Mouse (Mus musculus): ENCODE results near the gene Olfr406. TPM values are rescaled to one million over a fixed set of nuclear protein-coding genes. Genes with fewer than 3 reads are reported as not detected.

Olfr406 gene
- polyA plus RNA-seq (2014; fragmentation: Nextera tagmentation; extraction: Ambion mirVana) = not detected in 2 replicates

DNA sequence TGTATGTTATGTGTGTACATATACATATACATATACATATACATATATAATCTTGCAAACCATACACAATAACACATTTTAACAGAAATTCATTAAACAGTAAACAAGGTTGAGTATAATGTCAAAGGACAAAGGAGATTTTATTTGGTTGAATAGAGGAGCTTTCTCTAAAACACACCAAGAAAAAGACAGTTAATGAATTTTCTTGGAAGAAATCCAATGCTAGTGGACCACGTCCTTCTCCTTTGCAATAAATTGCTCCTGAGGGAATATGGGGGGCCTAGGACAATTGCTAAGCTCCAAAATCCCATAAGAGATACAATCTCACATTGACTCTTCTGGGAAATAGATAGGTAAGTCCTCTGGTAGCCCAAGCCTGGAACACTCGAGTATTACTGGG is at the start of gene Olfr406:
TSS of gene Olfr406 (plus strand) at position 301 of the 400 bp plus-strand sequence.
- no peak within 1 kb of the TSS for H3K9ac ChIP-seq
- H3K27me3 ChIP-seq (ENCODE audit: insufficient read depth, low read length) = no peaks in the 10 kb centered on the region
- H3K36me3 ChIP-seq (ENCODE audit: insufficient read depth) = no peaks in the 10 kb centered on the region
- no peaks in the 10 kb centered on the region for H3K9me3 ChIP-seq (ENCODE audit: low read depth, low read length)
- no peak within 1 kb of the TSS for H3K4me3 ChIP-seq (ENCODE audit: low read depth, low read length)
- 43% methylated on average over 2 of the region's 2 CpGs for WGBS
- no peak for TF ChIP-seq CTCF (IDR thresholded peaks at IDR 0.05; ENCODE audit: low read depth)
- no peak within 1 kb of the TSS for H3K27ac ChIP-seq (ENCODE audit: low read depth)
- H3K4me2 ChIP-seq = no peak within 1 kb of the TSS
- H3K4me1 ChIP-seq (ENCODE audit: insufficient read depth) = no peaks in the 10 kb centered on the region
- ATAC-seq (ENCODE audit: insufficient read depth) (no peak), DNase-seq (no peak)

DNA sequence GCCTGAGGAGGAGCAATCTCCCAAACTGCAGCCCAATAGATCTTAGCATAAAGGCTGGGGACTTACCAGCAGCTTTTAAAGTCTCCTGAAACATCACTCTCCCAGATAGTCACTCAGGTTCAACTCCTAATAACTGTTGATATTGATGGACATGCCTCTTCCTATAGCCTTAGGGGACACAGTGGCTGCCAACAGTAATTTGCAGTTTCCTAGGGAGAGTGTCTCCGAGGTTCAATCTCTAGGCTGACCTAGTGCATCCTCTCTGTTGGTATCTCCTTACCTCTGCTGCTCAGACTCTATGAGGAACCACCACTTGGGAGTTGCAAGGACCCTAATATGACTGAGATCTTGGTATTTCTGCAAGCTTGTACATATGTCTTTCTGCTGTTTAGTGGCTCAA is 48.3 kb upstream of the Olfr406 start, which contains the start of gene Olfr43:
TSS of gene Olfr43 (minus strand) at position 101 of the 400 bp plus-strand sequence.
- WGBS = 18% methylated on average over 1 of the region's 1 CpGs
- H3K27me3 ChIP-seq (ENCODE audit: insufficient read depth, low read length) = no peaks in the 10 kb centered on the region
- no peaks in the 10 kb centered on the region for H3K36me3 ChIP-seq (ENCODE audit: insufficient read depth)
- H3K27ac ChIP-seq (ENCODE audit: low read depth) = no peak within 1 kb of the TSS
- no peak for TF ChIP-seq CTCF (IDR thresholded peaks at IDR 0.05; ENCODE audit: low read depth)
- no peaks in the 10 kb centered on the region for H3K4me1 ChIP-seq (ENCODE audit: insufficient read depth)
- H3K4me2 ChIP-seq = no peak within 1 kb of the TSS
- ATAC-seq (ENCODE audit: insufficient read depth) = no peak
- no peak within 1 kb of the TSS for H3K4me3 ChIP-seq (ENCODE audit: low read depth, low read length)
- H3K9me3 ChIP-seq (ENCODE audit: low read depth, low read length) = no peaks in the 10 kb centered on the region
- no peak for DNase-seq
- no peak within 1 kb of the TSS for H3K9ac ChIP-seq

DNA sequence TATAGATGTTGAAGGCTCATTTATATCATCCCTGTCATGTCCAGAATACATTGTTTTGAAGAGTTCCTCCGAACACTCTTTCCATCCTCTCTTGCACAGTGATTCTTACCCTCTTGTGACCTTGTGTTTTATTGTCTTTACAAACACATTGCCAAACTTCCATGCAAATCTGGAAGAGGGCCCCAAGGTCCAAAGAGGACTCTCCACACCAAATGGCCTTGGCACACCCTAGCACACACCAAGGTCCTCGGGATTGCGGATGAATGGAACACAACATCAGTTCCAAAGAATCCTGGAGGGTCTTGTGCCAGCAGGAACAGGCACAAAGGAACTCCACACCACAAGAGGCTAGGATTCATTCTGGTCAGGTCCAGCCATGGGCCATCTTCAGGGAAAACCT is 18.4 kb upstream of the Olfr406 start:
- Histone ChIP-seq H3K27me3 (ENCODE audit: insufficient read depth, low read length) (no peaks in the 10 kb centered on the region), H3K36me3 (ENCODE audit: insufficient read depth) (no peaks in the 10 kb centered on the region), H3K4me3 (ENCODE audit: low read depth, low read length) (no peak overlapping the region), H3K4me2 (no peak overlapping the region), H3K9me3 (ENCODE audit: low read depth, low read length) (no peaks in the 10 kb centered on the region), H3K9ac (no peak overlapping the region), H3K27ac (ENCODE audit: low read depth) (no peak overlapping the region), H3K4me1 (ENCODE audit: insufficient read depth) (no peaks in the 10 kb centered on the region)
- no peak for TF ChIP-seq CTCF (IDR thresholded peaks at IDR 0.05; ENCODE audit: low read depth)
- ATAC-seq (ENCODE audit: insufficient read depth) (no peak), DNase-seq (no peak)
- 85% methylated on average over 3 of the region's 3 CpGs for WGBS

DNA sequence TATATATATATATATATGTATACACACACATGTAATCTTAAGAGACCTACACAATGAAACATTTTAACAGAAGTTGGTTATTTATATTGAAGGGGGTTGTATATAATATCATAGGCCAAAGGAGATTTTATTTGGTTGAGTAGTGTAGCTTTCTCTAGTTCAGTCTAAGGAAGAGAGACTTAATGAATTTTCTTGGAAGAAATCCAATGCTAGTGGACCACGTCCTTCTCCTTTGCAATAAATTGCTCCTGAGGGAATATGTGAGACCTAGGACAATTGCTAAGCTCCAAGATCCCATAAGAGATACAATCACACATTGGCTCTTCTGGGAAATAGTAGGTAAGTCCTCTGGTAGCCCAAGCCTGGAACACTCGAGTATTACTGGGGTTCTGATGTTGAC is 23.8 kb downstream of the Olfr406 start, which contains the start of gene Olfr59:
TSS of gene Olfr59 (plus strand) at position 301 of the 400 bp plus-strand sequence.
- no peak for ATAC-seq (ENCODE audit: insufficient read depth)

DNA sequence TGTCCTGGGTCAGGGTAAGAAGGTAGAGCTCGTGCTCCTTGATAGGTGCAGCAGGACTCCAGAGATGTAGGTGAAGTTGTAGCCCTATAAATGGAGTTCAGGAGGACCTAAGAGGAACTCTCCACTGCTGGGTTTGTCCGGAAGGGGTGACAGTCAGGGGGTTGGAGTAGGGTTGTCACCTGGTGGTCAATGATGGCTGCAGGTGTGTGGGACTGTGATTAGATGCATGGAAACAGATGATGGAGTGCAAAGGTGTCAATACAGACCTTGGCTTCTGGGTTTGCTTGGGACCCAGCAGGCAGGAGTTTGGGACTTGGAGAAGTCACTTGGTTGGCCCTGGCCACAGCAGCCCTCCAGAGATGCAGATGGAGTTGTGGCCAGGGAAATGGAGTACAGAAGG is 27.6 kb downstream of the Olfr406 start:
- Histone ChIP-seq H3K27me3 (ENCODE audit: insufficient read depth, low read length) (no peaks in the 10 kb centered on the region), H3K4me1 (ENCODE audit: insufficient read depth) (no peaks in the 10 kb centered on the region), H3K27ac (ENCODE audit: low read depth) (no peak overlapping the region), H3K4me2 (no peak overlapping the region), H3K4me3 (ENCODE audit: low read depth, low read length) (no peak overlapping the region), H3K36me3 (ENCODE audit: insufficient read depth) (no peaks in the 10 kb centered on the region), H3K9me3 (ENCODE audit: low read depth, low read length) (no peaks in the 10 kb centered on the region), H3K9ac (no peak overlapping the region)
- no peak for DNase-seq
- 76% methylated on average over 2 of the region's 2 CpGs for WGBS
- no peak for TF ChIP-seq CTCF (IDR thresholded peaks at IDR 0.05; ENCODE audit: low read depth)
- no peak for ATAC-seq (ENCODE audit: insufficient read depth)

More for the DNA sequence above, 23.8 kb downstream of the Olfr406 start, which contains the start of gene Olfr59:
- Histone ChIP-seq H3K4me3 (ENCODE audit: low read depth, low read length) (no peak within 1 kb of the TSS), H3K9me3 (ENCODE audit: low read depth, low read length) (no peaks in the 10 kb centered on the region), H3K4me1 (ENCODE audit: insufficient read depth) (no peaks in the 10 kb centered on the region), H3K36me3 (ENCODE audit: insufficient read depth) (no peaks in the 10 kb centered on the region), H3K4me2 (no peak within 1 kb of the TSS), H3K27ac (ENCODE audit: low read depth) (no peak within 1 kb of the TSS), H3K27me3 (ENCODE audit: insufficient read depth, low read length) (no peaks in the 10 kb centered on the region), H3K9ac (no peak within 1 kb of the TSS)
- DNase-seq = no peak
- 44% methylated on average over 2 of the region's 2 CpGs for WGBS
- TF ChIP-seq CTCF (IDR thresholded peaks at IDR 0.05; ENCODE audit: low read depth) = no peak

Other genes starting within 250 kb of the Olfr406 start
- not detected in 2 replicates for gene Olfr139, start 203.3 kb upstream of the Olfr406 start, polyA plus RNA-seq (2014; fragmentation: Nextera tagmentation; extraction: Ambion mirVana)
- gene Olfr399, start 203.2 kb upstream of the Olfr406 start, polyA plus RNA-seq (2014; fragmentation: Nextera tagmentation; extraction: Ambion mirVana) = not detected in 2 replicates
- not detected in 2 replicates for gene Zfp616, start 189.9 kb upstream of the Olfr406 start, polyA plus RNA-seq (2014; fragmentation: Nextera tagmentation; extraction: Ambion mirVana)
- not detected in 2 replicates for gene Olfr401, start 146.1 kb upstream of the Olfr406 start, polyA plus RNA-seq (2014; fragmentation: Nextera tagmentation; extraction: Ambion mirVana)
- not detected in 2 replicates for gene Olfr402, start 106.3 kb upstream of the Olfr406 start, polyA plus RNA-seq (2014; fragmentation: Nextera tagmentation; extraction: Ambion mirVana)
- not detected in 2 replicates for gene Olfr403, start 73.6 kb upstream of the Olfr406 start, polyA plus RNA-seq (2014; fragmentation: Nextera tagmentation; extraction: Ambion mirVana)
- gene Olfr43, start 48.4 kb upstream of the Olfr406 start, polyA plus RNA-seq (2014; fragmentation: Nextera tagmentation; extraction: Ambion mirVana) = not detected in 2 replicates
- not detected in 2 replicates for gene Olfr59, start 23.9 kb downstream of the Olfr406 start, polyA plus RNA-seq (2014; fragmentation: Nextera tagmentation; extraction: Ambion mirVana)
- not detected in 2 replicates for gene Olfr410, start 78.2 kb downstream of the Olfr406 start, polyA plus RNA-seq (2014; fragmentation: Nextera tagmentation; extraction: Ambion mirVana)
- gene Olfr411, start 92.8 kb downstream of the Olfr406 start, polyA plus RNA-seq (2014; fragmentation: Nextera tagmentation; extraction: Ambion mirVana) = not detected in 2 replicates
- gene Olfr412, start 102.3 kb downstream of the Olfr406 start, polyA plus RNA-seq (2014; fragmentation: Nextera tagmentation; extraction: Ambion mirVana) = not detected in 2 replicates

Measured in lung, embryonic 14.5 days (tissue).